In the genomic region with DNA sequence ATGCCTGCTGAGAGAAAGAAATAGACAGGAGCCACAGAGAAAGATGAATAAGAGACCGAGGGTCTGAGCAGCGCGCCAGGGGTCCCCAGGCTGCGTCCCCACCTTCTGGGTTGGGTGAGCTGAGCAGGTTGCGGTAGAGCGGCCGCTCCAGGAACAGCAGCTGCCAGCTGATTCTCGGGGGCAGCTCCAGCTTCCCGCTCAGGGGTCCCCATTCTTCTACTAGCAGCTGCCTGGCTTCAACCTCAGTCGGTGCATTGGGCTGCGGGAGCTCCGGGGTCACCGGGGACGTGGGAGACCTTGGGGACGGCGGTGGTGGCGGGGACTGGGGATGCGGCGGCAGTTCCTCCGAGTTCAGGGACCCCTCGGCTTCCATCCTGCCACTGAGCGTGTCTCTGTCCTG, we compare ENCODE assay signal across 10 mouse cellular contexts. TPM values are rescaled to one million over a fixed set of nuclear protein-coding genes. Genes with fewer than 3 reads are reported as not detected.
DNase-seq lines count a peak whose midpoint lies in the region; ATAC-seq and TF ChIP-seq lines count a peak whose summit lies in the region.
"Had no signal": no experiment of that assay in that cellular context is flagged by ENCODE, and none has a peak within 500 bp of the region (broad histone marks: within the 10 kb centered on the region; RNA-seq: fewer than 3 reads in every experiment).

No protein-coding gene starts in this region.

- H3K9me3 ChIP-seq in heart, embryonic 10.5 days = no peaks in the 10 kb centered on the region
- H3K9me3 ChIP-seq in liver, embryonic 13.5 days (replicated peaks) = no peaks in the 10 kb centered on the region
- H3K9me3 ChIP-seq in stomach, postnatal 0 days (ENCODE audit: control insufficient read depth, low read length) = no peaks in the 10 kb centered on the region

- WGBS in heart, embryonic 10.5 days = 1% methylated on average over 22 of the region's 22 CpGs
- WGBS in liver, embryonic 13.5 days (ENCODE audit: insufficient replicate concordance) = 4% methylated on average over 22 of the region's 22 CpGs
- WGBS in stomach, postnatal 0 days = 4% methylated on average over 22 of the region's 22 CpGs

- DNase-seq in heart, embryonic 10.5 days (ENCODE audit: low spot score) = no peak
- DNase-seq in heart, adult 9 months (ENCODE audit: low spot score in 2 of 2) = no peak
- peak; percentile 38 for DNase-seq in thymus, postnatal 0 days (ENCODE audit: low spot score)
- DNase-seq in thymus, postnatal 10 days (ENCODE audit: low spot score in 2 of 2) = no peak
- no peak for DNase-seq in liver, embryonic 13.5 days
- DNase-seq in stomach, postnatal 0 days (ENCODE audit: low spot score) = no peak
- DNase-seq in right cerebral cortex, adult 2 months (ENCODE audit: low spot score in 2 of 2) = no peak
- DNase-seq in frontal cortex, postnatal 36 days (ENCODE audit: low spot score in 2 of 2) = no peak
- DNase-seq: adrenal gland, postnatal 36 days; lung, postnatal 14 days had no signal

- no peak for ATAC-seq in liver, embryonic 13.5 days (ENCODE audit: low read depth)
- ATAC-seq in stomach, postnatal 0 days (ENCODE audit: low FRiP score, low TSS enrichment) = no peak

- H3K4me3 ChIP-seq in heart, embryonic 10.5 days = peak overlapping the region; percentile 53
- H3K4me3 ChIP-seq in liver, embryonic 13.5 days (replicated peaks) = 0 out of 2 replicates have a peak overlapping the region, but pooled peaks have one; percentile 6
- H3K4me3 ChIP-seq in stomach, postnatal 0 days (ENCODE audit: low read depth, low read length) = peak overlapping the region; percentile 22

- H3K27me3 ChIP-seq in heart, embryonic 10.5 days (ENCODE audit: insufficient read depth, poor library complexity, severe bottlenecking) = peaks cover 67% of the 10 kb centered on the region
- H3K27me3 ChIP-seq in liver, embryonic 13.5 days = peaks cover 52% of the 10 kb centered on the region
- H3K27me3 ChIP-seq in stomach, postnatal 0 days (ENCODE audit: control insufficient read depth, insufficient read depth, low read length) = no peaks in the 10 kb centered on the region; the same call in 1 of the 2 replicates

- peaks cover 27% of the 10 kb centered on the region for H3K4me1 ChIP-seq in heart, embryonic 10.5 days
- peaks cover 6% of the 10 kb centered on the region for H3K4me1 ChIP-seq in liver, embryonic 13.5 days (replicated peaks)
- 0 out of 2 replicates have a peak, but pooled peaks cover 2% of the 10 kb centered on the region for H3K4me1 ChIP-seq in stomach, postnatal 0 days (replicated peaks; ENCODE audit: control insufficient read depth, insufficient read depth)

- peak overlapping the region; percentile 35 for H3K4me2 ChIP-seq in liver, embryonic 13.5 days
- H3K4me2 ChIP-seq in stomach, postnatal 0 days (replicated peaks; ENCODE audit: low read depth) = peak overlapping the region; percentile 39

- TF ChIP-seq EP300 in stomach, postnatal 0 days (optimal IDR thresholded peaks at IDR 0.05) = no peak

- no peak for TF ChIP-seq CTCF in stomach, postnatal 0 days (IDR thresholded peaks at IDR 0.05; ENCODE audit: low read depth)

- H3K27ac ChIP-seq in heart, embryonic 10.5 days = 0 out of 2 replicates have a peak overlapping the region, but pooled peaks have one; percentile 16
- no peak overlapping the region for H3K27ac ChIP-seq in liver, embryonic 13.5 days
- H3K27ac ChIP-seq in stomach, postnatal 0 days (replicated peaks) = no peak overlapping the region

- H3K9ac ChIP-seq in liver, embryonic 13.5 days = no peak overlapping the region
- peak overlapping the region; percentile 27 for H3K9ac ChIP-seq in stomach, postnatal 0 days (ENCODE audit: low read length)

- H3K36me3 ChIP-seq in heart, embryonic 10.5 days = no peaks in the 10 kb centered on the region
- no peaks in the 10 kb centered on the region for H3K36me3 ChIP-seq in liver, embryonic 13.5 days
- H3K36me3 ChIP-seq in stomach, postnatal 0 days (ENCODE audit: control insufficient read depth, insufficient read depth, low read length) = no peaks in the 10 kb centered on the region

RNA-seq across cellular contexts. Expression of gene Nccrp1, which starts 0.4 kb away (rescaled TPM):
- not detected in 2 replicates for polyA plus RNA-seq in heart, embryonic 10.5 days (2016; fragmentation: Nextera tagmentation; extraction: Ambion mirVana)
- polyA plus RNA-seq in thymus, postnatal 0 days (2015; fragmentation: Nextera tagmentation; extraction: Ambion mirVana) = 0.27 and 0.64 TPM in 2 replicates
- not detected in 2 replicates for polyA plus RNA-seq in liver, embryonic 13.5 days (2015; fragmentation: Nextera tagmentation; extraction: Ambion mirVana)
- polyA plus RNA-seq in stomach, postnatal 0 days (2015; fragmentation: Nextera tagmentation; extraction: Ambion mirVana) = 20.1 and 27.2 TPM in 2 replicates

RNA-seq across cellular contexts. Expression of gene Sycn, which starts 6.0 kb away (rescaled TPM):
- not detected in 2 replicates for polyA plus RNA-seq in heart, embryonic 10.5 days (2016; fragmentation: Nextera tagmentation; extraction: Ambion mirVana)
- 0.27 and 1.1 TPM in 2 replicates for polyA plus RNA-seq in thymus, postnatal 0 days (2015; fragmentation: Nextera tagmentation; extraction: Ambion mirVana)
- polyA plus RNA-seq in liver, embryonic 13.5 days (2015; fragmentation: Nextera tagmentation; extraction: Ambion mirVana) = not detected in 2 replicates
- polyA plus RNA-seq in stomach, postnatal 0 days (2015; fragmentation: Nextera tagmentation; extraction: Ambion mirVana) = 87.1 and 87.6 TPM in 2 replicates

RNA-seq across cellular contexts. Expression of gene Ifnl3, which starts 24.0 kb away (rescaled TPM):
- polyA plus RNA-seq in heart, embryonic 10.5 days (2016; fragmentation: Nextera tagmentation; extraction: Ambion mirVana) = not detected in 2 replicates
- 0.26 and 0.34 TPM in 2 replicates for polyA plus RNA-seq in thymus, postnatal 0 days (2015; fragmentation: Nextera tagmentation; extraction: Ambion mirVana)
- not detected in 2 replicates for polyA plus RNA-seq in liver, embryonic 13.5 days (2015; fragmentation: Nextera tagmentation; extraction: Ambion mirVana)
- not detected in 2 replicates for polyA plus RNA-seq in stomach, postnatal 0 days (2015; fragmentation: Nextera tagmentation; extraction: Ambion mirVana)

RNA-seq across cellular contexts. Expression of gene Ifnl2, which starts 36.4 kb away (rescaled TPM):
- not detected in 2 replicates for polyA plus RNA-seq in heart, embryonic 10.5 days (2016; fragmentation: Nextera tagmentation; extraction: Ambion mirVana)
- 0.30 TPM in 1 of 2 replicates, not detected in the other for polyA plus RNA-seq in thymus, postnatal 0 days (2015; fragmentation: Nextera tagmentation; extraction: Ambion mirVana)
- polyA plus RNA-seq in liver, embryonic 13.5 days (2015; fragmentation: Nextera tagmentation; extraction: Ambion mirVana) = not detected in 2 replicates
- not detected in 2 replicates for polyA plus RNA-seq in stomach, postnatal 0 days (2015; fragmentation: Nextera tagmentation; extraction: Ambion mirVana)

RNA-seq across cellular contexts. Expression of gene Samd4b, which starts 51.3 kb away (rescaled TPM):
- polyA plus RNA-seq in heart, embryonic 10.5 days (2016; fragmentation: Nextera tagmentation; extraction: Ambion mirVana) = 24.5 and 29.7 TPM in 2 replicates
- 10.5 and 10.9 TPM in 2 replicates for polyA plus RNA-seq in thymus, postnatal 0 days (2015; fragmentation: Nextera tagmentation; extraction: Ambion mirVana)
- 4.1 and 5.8 TPM in 2 replicates for polyA plus RNA-seq in liver, embryonic 13.5 days (2015; fragmentation: Nextera tagmentation; extraction: Ambion mirVana)
- polyA plus RNA-seq in stomach, postnatal 0 days (2015; fragmentation: Nextera tagmentation; extraction: Ambion mirVana) = 9.8 and 12.0 TPM in 2 replicates

Comparison
In these comparisons a context has a peak if more than half of its experiments do, and no peak if none do; other contexts are left out.
1. RNA of gene Nccrp1, which starts 0.4 kb away (polyA plus RNA-seq): 20.1 to 27.2 TPM in stomach, postnatal 0 days; 0.27 to 0.64 TPM in thymus, postnatal 0 days, not detected in heart, embryonic 10.5 days and not detected in liver, embryonic 13.5 days; every median in the first group is over 10 times any median in the second.
2. RNA of gene Sycn, which starts 6.0 kb away (polyA plus RNA-seq): 87.1 to 87.6 TPM in stomach, postnatal 0 days; 0.27 to 1.1 TPM in thymus, postnatal 0 days, not detected in heart, embryonic 10.5 days and not detected in liver, embryonic 13.5 days; every median in the first group is over 10 times any median in the second.
3. Peak in every context shown above with its lines, with median percentiles within 50 percentile points of each other: H3K4me3 ChIP-seq.